Mouse (Mus musculus): ENCODE data around the gene Mnat1. TPM values are rescaled to one million over a fixed set of nuclear protein-coding genes. Genes with fewer than 3 reads are reported as not detected.

Mnat1 gene
- polyA plus RNA-seq, 1 experiment = 15.9 TPM

DNA sequence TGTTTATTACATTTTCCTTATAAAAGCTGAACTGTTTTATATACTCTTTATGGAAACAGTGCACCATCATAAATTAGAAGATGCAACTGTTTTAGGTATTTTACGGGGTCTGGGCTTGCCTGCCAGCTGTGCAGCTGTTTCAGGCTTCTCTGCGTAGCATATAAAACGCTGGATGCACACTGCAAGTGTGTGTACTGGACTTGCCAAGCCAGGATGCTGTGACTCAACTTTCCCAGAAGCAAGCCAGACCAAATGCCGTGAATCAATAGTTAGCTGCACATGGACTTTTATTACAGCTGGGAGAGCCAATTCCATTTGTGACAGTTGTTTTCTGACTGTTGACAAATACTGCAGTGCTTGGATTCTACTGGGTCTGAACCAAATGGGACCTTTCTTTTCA is 146.4 kb downstream of the Mnat1 start:
- 79% methylated on average over 4 of the region's 4 CpGs for WGBS
- no peaks in the 10 kb centered on the region for H3K4me1 ChIP-seq (ENCODE audit: control insufficient read depth, insufficient read depth, low read length)
- no peak for TF ChIP-seq POLR2A (IDR thresholded peaks at IDR 0.05; ENCODE audit: borderline replicate concordance, insufficient read depth, low read length)
- no peak overlapping the region for H3K4me3 ChIP-seq (replicated peaks; ENCODE audit: insufficient read depth, low read depth, low read length)
- H3K27ac ChIP-seq (ENCODE audit: insufficient read depth, low read length) = no peak overlapping the region
- no peaks in the 10 kb centered on the region for H3K27me3 ChIP-seq (ENCODE audit: control insufficient read depth, insufficient read depth, low read length)
- DNase-seq = no peak

DNA sequence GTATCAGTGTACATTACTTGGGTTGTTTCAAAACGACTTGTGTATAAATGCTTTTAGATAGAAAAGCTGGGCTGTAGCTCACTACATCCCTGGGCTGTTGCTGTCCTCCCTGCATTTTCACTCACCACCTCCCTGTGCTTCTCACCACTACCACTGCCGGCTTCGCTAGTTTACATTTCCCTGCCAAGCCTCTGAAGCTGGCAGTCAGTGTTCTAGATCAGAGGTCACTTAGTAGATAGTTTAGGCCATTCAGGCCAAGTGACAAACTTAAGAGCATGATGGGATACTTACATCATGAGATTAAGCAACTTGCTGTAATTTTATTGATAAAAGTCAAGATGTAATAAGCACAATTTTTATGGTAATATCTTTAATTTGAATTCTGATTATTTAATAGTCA is 151.4 kb downstream of the Mnat1 start:
- Histone ChIP-seq H3K4me1 (ENCODE audit: control insufficient read depth, insufficient read depth, low read length) (no peaks in the 10 kb centered on the region), H3K4me3 (replicated peaks; ENCODE audit: insufficient read depth, low read depth, low read length) (no peak overlapping the region), H3K27me3 (ENCODE audit: control insufficient read depth, insufficient read depth, low read length) (no peaks in the 10 kb centered on the region), H3K27ac (ENCODE audit: insufficient read depth, low read length) (no peak overlapping the region)
- TF ChIP-seq POLR2A (IDR thresholded peaks at IDR 0.05; ENCODE audit: borderline replicate concordance, insufficient read depth, low read length) = no peak
- TF ChIP-seq CTCF (IDR thresholded peaks at IDR 0.05; ENCODE audit: borderline replicate concordance, insufficient read depth, low read depth, low read length) = no peak
- DNase-seq = no peak
- 94% methylated on average over 3 of the region's 3 CpGs for WGBS

DNA sequence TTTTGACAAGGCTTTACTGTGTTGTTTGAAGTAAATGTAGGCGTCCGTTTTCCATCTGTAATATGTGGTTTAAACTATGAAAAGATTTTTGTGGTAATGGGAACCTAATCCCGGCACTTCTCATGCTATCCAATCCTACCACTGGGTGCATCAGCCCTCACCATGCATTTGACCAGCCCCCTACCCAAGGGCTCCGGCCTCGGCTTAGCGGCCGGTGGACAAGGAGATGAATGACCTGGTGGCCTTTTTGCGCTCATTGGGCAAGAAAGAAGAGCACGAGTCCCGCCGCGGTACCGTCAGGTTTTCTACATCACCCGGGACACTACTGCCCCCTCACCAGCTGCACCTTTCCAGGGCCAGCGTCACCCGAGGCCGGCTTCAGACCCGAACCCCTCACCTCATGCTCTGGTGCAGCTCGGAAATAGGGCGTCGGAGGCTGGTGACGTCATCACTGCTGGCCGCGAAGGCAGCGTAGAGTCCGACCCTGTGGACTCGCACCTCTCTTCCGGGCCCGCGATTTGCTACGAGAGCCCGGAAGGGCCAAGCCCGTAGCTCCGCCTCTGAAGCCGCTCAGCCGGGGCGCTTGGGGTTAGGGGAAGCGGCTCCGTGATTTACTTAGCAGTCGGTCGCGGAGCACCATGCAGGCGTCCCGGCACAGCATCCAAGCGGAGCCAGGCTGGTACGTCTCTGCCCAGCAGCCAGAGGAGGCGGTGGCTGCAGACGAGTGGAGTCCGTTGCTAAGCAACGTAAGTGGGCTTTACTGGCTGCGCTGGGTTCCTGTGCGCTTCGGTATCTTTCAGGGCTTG is 163.0 kb downstream of the Mnat1 start, which contains the start of the genes Trmt5 and Slc38a6:
Trmt5 (minus strand) TSS at position 424 of the 806 bp plus-strand sequence.
Slc38a6 (plus strand) TSS at position 493 of the 806 bp plus-strand sequence.
- TF ChIP-seq CTCF (IDR thresholded peaks at IDR 0.05; ENCODE audit: borderline replicate concordance, insufficient read depth, low read depth, low read length) (no peak), POLR2A (IDR thresholded peaks at IDR 0.05; ENCODE audit: borderline replicate concordance, insufficient read depth, low read length) (peak; percentile 56; the same call in 1 of the 2 replicates)
- Histone ChIP-seq H3K27me3 (ENCODE audit: control insufficient read depth, insufficient read depth, low read length) (no peaks in the 10 kb centered on the region), H3K27ac (ENCODE audit: insufficient read depth, low read length) (peak within 1 kb of the TSS; percentile 23; the same call in 1 of the 2 replicates), H3K4me1 (ENCODE audit: control insufficient read depth, insufficient read depth, low read length) (0 out of 2 replicates have a peak, but pooled peaks cover 4% of the 10 kb centered on the region), H3K4me3 (replicated peaks; ENCODE audit: insufficient read depth, low read depth, low read length) (peak within 1 kb of the TSS; percentile 82)
- DNase-seq = peak; percentile 93
- under 1% methylated on average over 53 of the region's 53 CpGs for WGBS

DNA sequence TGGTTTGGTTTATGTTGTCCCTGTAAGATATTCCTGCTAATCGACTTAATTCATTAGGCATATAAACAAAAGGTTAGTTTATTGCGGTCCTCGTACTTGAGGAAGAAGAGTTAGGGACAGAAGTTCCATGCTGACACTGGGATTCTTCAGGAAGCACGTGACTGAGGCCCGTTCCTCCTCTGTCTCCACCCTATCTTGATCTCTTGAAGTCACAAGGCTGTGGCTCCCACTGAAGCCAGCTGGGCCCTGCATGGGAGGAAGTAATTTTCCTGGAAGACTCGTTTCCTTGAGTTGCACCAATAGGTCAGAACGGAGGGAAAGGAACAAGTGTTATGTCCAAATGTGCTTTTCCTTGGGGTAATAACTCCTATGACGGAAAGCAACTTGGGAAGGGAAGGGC is 164.1 kb downstream of the Mnat1 start:
- Histone ChIP-seq H3K4me3 (replicated peaks; ENCODE audit: insufficient read depth, low read depth, low read length) (no peak overlapping the region), H3K27ac (ENCODE audit: insufficient read depth, low read length) (no peak overlapping the region), H3K4me1 (ENCODE audit: control insufficient read depth, insufficient read depth, low read length) (0 out of 2 replicates have a peak, but pooled peaks cover 4% of the 10 kb centered on the region), H3K27me3 (ENCODE audit: control insufficient read depth, insufficient read depth, low read length) (no peaks in the 10 kb centered on the region)
- 68% methylated on average over 8 of the region's 8 CpGs for WGBS
- no peak for DNase-seq
- TF ChIP-seq POLR2A (IDR thresholded peaks at IDR 0.05; ENCODE audit: borderline replicate concordance, insufficient read depth, low read length) (no peak), CTCF (IDR thresholded peaks at IDR 0.05; ENCODE audit: borderline replicate concordance, insufficient read depth, low read depth, low read length) (no peak)

DNA sequence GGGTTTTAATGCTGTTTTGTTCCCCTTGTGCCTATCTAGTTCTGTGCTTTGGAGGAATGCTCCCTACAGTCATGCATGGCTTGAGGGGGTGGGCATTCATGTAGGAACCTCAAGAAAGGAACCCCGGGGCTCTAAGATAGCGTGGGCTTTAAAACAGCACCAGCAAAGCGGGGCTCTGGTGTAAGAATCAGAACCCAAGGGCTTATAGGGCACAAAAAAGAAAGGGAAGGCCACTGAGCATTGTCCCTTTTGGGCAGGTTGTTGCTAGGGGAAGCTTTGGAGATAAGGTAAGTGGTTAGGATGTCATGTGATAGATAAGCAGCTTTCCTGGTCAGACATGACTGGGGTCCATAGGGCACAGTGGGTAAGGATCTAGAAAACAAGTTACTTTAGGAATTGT is 165.1 kb downstream of the Mnat1 start:
- Histone ChIP-seq H3K4me3 (replicated peaks; ENCODE audit: insufficient read depth, low read depth, low read length) (no peak overlapping the region), H3K27ac (ENCODE audit: insufficient read depth, low read length) (no peak overlapping the region), H3K4me1 (ENCODE audit: control insufficient read depth, insufficient read depth, low read length) (0 out of 2 replicates have a peak, but pooled peaks cover 4% of the 10 kb centered on the region), H3K27me3 (ENCODE audit: control insufficient read depth, insufficient read depth, low read length) (no peaks in the 10 kb centered on the region)
- no peak for DNase-seq
- no peak for TF ChIP-seq CTCF (IDR thresholded peaks at IDR 0.05; ENCODE audit: borderline replicate concordance, insufficient read depth, low read depth, low read length)
- TF ChIP-seq POLR2A (IDR thresholded peaks at IDR 0.05; ENCODE audit: borderline replicate concordance, insufficient read depth, low read length) = no peak
- WGBS = 91% methylated on average over 3 of the region's 3 CpGs

DNA sequence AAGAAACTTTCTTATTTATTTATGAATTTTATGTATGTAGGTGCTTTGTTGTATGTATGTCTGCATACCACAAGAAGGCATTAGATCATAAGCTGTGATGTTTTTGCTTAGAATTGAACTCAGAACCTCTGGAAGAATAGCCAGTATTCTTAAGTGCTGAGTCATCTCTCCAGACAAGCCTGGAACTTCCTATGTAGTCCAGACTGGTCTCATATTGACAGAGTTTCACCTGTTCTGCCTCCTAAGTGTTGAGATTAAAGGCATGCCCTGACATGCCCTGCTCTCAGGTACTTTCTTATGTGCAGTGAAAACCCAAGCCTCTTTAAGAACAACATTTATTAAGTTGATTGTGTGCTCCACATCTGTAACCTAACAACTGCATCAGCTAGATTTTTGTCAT is 171.4 kb downstream of the Mnat1 start:
- Histone ChIP-seq H3K4me1 (ENCODE audit: control insufficient read depth, insufficient read depth, low read length) (no peaks in the 10 kb centered on the region), H3K4me3 (replicated peaks; ENCODE audit: insufficient read depth, low read depth, low read length) (no peak overlapping the region), H3K27ac (ENCODE audit: insufficient read depth, low read length) (no peak overlapping the region), H3K27me3 (ENCODE audit: control insufficient read depth, insufficient read depth, low read length) (no peaks in the 10 kb centered on the region)
- TF ChIP-seq POLR2A (IDR thresholded peaks at IDR 0.05; ENCODE audit: borderline replicate concordance, insufficient read depth, low read length) (no peak), CTCF (IDR thresholded peaks at IDR 0.05; ENCODE audit: borderline replicate concordance, insufficient read depth, low read depth, low read length) (no peak)
- no peak for DNase-seq

DNA sequence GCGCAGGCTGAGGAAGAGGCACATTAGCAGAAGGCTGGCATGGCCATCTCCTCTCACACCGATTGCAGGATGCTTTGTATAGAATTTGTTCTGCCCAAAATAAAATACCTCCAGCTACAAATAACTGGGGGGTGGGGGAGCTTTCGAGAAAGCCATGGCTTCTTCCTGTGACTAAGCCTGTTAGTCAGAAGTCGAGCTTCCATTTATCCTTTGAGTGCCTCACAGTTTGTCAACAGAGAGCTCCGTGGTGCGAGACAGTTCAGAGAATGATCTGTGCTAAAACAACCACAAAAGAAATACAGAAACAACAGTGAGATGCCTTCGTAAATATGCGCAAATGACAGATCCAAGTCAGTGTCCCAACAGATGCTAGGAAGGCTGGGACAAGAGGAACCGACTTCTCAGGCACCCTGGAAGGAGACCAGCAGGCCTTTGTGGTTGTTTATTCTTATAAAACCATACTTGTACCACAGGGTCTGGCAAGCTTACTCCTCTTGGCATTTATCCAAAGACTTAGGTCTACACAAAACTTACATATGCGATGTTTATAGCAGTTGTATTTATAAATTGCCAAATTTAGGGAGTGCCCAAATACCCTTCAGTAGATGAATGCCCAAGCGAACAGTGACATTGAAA is 172.1 kb downstream of the Mnat1 start:
- no peak overlapping the region for H3K4me3 ChIP-seq (replicated peaks; ENCODE audit: insufficient read depth, low read depth, low read length)
- no peak for DNase-seq
- H3K4me1 ChIP-seq (ENCODE audit: control insufficient read depth, insufficient read depth, low read length) = no peaks in the 10 kb centered on the region
- H3K27ac ChIP-seq (ENCODE audit: insufficient read depth, low read length) = no peak overlapping the region
- TF ChIP-seq POLR2A (IDR thresholded peaks at IDR 0.05; ENCODE audit: borderline replicate concordance, insufficient read depth, low read length) (no peak), CTCF (IDR thresholded peaks at IDR 0.05; ENCODE audit: borderline replicate concordance, insufficient read depth, low read depth, low read length) (no peak)
- H3K27me3 ChIP-seq (ENCODE audit: control insufficient read depth, insufficient read depth, low read length) = no peaks in the 10 kb centered on the region
- 49% methylated on average over 11 of the region's 11 CpGs for WGBS

DNA sequence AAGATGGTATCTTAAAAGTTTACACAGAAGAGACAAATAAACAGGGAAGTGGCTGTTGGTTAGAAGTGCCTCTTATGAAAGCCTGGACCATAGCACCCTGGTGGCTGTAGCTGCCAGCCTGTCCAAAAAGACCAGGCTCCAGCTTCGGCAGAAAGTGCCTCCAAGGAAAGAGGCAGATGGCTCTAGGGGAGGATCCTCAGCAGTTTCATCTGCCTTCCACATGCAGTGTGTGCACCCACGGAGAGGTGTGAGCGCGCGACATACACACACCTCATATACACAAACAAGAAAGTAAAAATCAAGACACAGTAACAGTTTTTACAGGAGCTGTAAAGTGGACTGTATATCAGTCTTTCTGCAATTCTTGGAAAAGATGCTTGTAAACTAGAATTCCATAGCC is 175.1 kb downstream of the Mnat1 start:
- H3K27me3 ChIP-seq (ENCODE audit: control insufficient read depth, insufficient read depth, low read length) = no peaks in the 10 kb centered on the region
- no peaks in the 10 kb centered on the region for H3K4me1 ChIP-seq (ENCODE audit: control insufficient read depth, insufficient read depth, low read length)
- 76% methylated on average over 5 of the region's 5 CpGs for WGBS
- DNase-seq = no peak
- no peak overlapping the region for H3K4me3 ChIP-seq (replicated peaks; ENCODE audit: insufficient read depth, low read depth, low read length)
- no peak overlapping the region for H3K27ac ChIP-seq (ENCODE audit: insufficient read depth, low read length)
- TF ChIP-seq CTCF (IDR thresholded peaks at IDR 0.05; ENCODE audit: borderline replicate concordance, insufficient read depth, low read depth, low read length) (no peak), POLR2A (IDR thresholded peaks at IDR 0.05; ENCODE audit: borderline replicate concordance, insufficient read depth, low read length) (no peak)

Measured in cerebellum, adult 2 months (tissue).